Mouse (Mus musculus) midbrain, embryonic 15.5 days (tissue): Measurements from ENCODE around the gene Deup1. TPM values are rescaled to one million over a fixed set of nuclear protein-coding genes. Genes with fewer than 3 reads are reported as not detected.
A peak's percentile ranks its signal among the peaks of the same experiment; 100 is the strongest.

ENCODE experiments used
- ATAC-seq: fragments of 200-750 bp; cut with Nextera tagmentation; replicated peaks from 2 replicates; pipeline ENCODE4 v1.8.0; 2017; ENCODE audit warnings: moderate TSS enrichment
- H3K27ac ChIP-seq: fragments of 300-500 bp; sonication (generic); 2 replicates; pipeline ENCODE4 v1.5.1; 2015; ENCODE audit warnings: mild to moderate bottlenecking, inconsistent platforms
- H3K27me3 ChIP-seq: fragments of 300-500 bp; sonication (generic); replicated peaks from 2 replicates; pipeline ENCODE4 v1.6.1; 2015; ENCODE audit warnings: inconsistent platforms
- H3K36me3 ChIP-seq: fragments of 300-500 bp; sonication (generic); replicated peaks from 2 replicates; pipeline ENCODE4 v1.6.1; 2015; ENCODE audit warnings: inconsistent platforms
- H3K4me1 ChIP-seq: fragments of 300-500 bp; sonication (generic); 2 replicates; pipeline ENCODE4 v1.6.1; 2015; ENCODE audit warnings: inconsistent platforms
- H3K4me2 ChIP-seq: fragments of 300-500 bp; sonication (generic); 2 replicates; pipeline ENCODE4 v1.6.1; 2015; ENCODE audit warnings: inconsistent platforms, mild to moderate bottlenecking, moderate library complexity
- H3K4me3 ChIP-seq: fragments of 300-500 bp; sonication (generic); 2 replicates; pipeline ENCODE4 v1.5.1; 2015; ENCODE audit warnings: mild to moderate bottlenecking, inconsistent platforms
- H3K9ac ChIP-seq: fragments of 300-500 bp; sonication (generic); 2 replicates; pipeline ENCODE4 v1.6.1; 2015; ENCODE audit warnings: mild to moderate bottlenecking, inconsistent platforms
- H3K9me3 ChIP-seq: fragments of 300-500 bp; sonication (generic); 2 replicates; pipeline ENCODE4 v1.6.1; 2016; ENCODE audit warnings: inconsistent platforms
- WGBS: fragments of 180-500 bp; shearing (Covaris S2); methylation state at CpG from one replicate; pipeline ENCODE4 v1.1.7; 2015; ENCODE audit warnings: mixed read lengths; 5-methylcytosine and 5-hydroxymethylcytosine counted together
- polyA plus RNA-seq: library from polyadenylated mRNA; unstranded; fragments of >200 nt; fragmentation: Nextera tagmentation; extraction: Ambion mirVana; gene quantifications from 2 replicates; pipeline ENCODE4 v1.2.1, GENCODE M21; 2015

Gene Deup1
- polyA plus RNA-seq, 1 experiment from 2014 or later, result 2.5 TPM

GRCm38 (mm10) chr9:15538979-15539533 is 88.7 kb downstream of the Deup1 start:
- Histone ChIP-seq H3K4me1 (no peaks in the 10 kb centered on the region), H3K4me3 (no peak overlapping the region), H3K27me3 (no peaks in the 10 kb centered on the region), H3K9ac (no peak overlapping the region), H3K4me2 (no peak overlapping the region), H3K9me3 (no peaks in the 10 kb centered on the region), H3K36me3 (no peaks in the 10 kb centered on the region), H3K27ac (no peak overlapping the region)
- no peak for ATAC-seq
- WGBS, result 89% methylated on average over 8 of the region's 8 CpGs

DNA sequence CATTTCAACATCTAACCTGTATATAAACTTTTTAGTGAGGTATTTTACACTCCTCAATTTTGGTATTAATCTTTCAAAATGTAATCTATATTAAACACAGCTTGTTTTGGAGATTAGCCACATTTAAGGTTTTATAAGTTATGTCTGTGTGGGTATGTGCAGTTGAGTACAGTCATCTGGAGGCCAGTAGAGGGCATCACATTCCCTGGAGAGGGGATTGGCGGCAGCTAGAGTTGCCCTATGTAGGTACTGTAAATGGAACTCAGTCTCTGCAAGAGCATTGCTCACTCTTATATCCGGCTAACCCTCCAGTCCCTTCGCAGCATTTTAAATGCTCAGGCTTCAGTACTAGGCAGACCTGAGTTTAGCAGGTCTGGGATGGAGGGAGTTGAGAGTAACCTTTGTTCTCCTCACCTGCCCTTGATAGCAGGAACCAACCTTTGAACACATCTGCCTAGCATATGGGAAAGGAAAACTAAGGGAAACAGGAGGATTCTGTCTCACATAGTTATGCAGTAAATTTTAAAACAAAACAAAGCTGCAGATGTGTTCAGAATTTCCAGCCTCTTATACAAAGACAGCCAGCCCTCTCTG is 90.2 kb downstream of the Deup1 start:
- H3K4me2 ChIP-seq, result no peak overlapping the region
- 94% methylated on average over 3 of the region's 3 CpGs for WGBS

DNA sequence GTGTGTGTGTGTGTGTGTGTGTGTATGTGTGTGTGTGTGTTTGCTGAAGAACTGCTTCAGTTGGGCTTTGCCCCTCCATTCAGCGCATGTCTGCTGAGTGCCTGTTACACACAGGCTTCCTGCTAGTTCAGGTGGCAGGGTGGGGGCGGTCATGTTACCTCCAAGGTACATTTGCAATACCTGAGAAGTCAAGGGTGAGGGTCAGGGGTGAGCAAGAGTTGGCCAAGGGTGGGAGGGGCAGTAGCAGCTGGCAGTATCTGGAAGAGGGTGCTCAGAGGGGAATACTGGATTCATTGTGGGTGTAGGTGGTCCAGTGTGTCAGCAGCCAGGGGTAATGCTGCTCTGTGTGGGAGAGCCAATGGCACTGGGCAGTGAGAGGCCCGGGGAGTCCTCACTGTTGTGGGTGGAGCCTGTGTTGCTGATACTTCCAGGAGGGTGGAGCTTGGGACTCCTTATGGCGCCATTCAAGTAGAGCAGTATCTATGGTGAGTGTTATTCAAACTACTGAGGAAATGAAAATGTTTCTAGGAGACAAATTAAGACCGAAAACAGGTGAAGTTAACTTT is 90.8 kb downstream of the Deup1 start:
- no peak overlapping the region for H3K4me2 ChIP-seq
- no peak overlapping the region for H3K27ac ChIP-seq
- 94% methylated on average over 5 of the region's 5 CpGs for WGBS
- ATAC-seq, result no peak
- no peak overlapping the region for H3K4me3 ChIP-seq
- no peak overlapping the region for H3K9ac ChIP-seq
- H3K4me1 ChIP-seq, result no peaks in the 10 kb centered on the region
- H3K36me3 ChIP-seq, result no peaks in the 10 kb centered on the region
- no peaks in the 10 kb centered on the region for H3K27me3 ChIP-seq
- H3K9me3 ChIP-seq, result no peaks in the 10 kb centered on the region

More for the DNA sequence above, 90.2 kb downstream of the Deup1 start:
- ATAC-seq, result no peak
- Histone ChIP-seq H3K9me3 (no peaks in the 10 kb centered on the region), H3K27me3 (no peaks in the 10 kb centered on the region), H3K4me1 (no peaks in the 10 kb centered on the region), H3K27ac (no peak overlapping the region), H3K36me3 (no peaks in the 10 kb centered on the region), H3K4me3 (no peak overlapping the region), H3K9ac (no peak overlapping the region)

DNA sequence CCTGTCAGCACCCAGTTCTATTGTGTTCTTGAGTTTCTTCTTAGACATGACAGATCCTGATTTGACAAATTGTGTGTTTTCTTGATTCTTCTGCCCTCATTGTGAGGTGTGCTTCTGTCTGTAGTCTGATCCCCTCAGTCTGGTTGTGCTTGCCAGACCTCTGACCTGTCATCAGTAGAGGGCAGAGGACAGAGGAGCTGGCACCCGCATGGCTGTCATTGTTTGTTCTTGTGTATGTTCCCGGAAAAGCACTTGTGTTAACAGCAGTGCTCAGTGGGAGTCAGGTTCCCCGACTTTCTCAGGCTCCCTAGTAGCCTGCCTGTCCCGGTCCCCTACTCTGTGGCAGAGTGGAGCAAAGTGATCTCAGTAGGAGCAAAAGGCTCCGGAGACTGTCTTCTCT is 92.3 kb downstream of the Deup1 start:
- WGBS, result 50% methylated on average over 5 of the region's 5 CpGs
- Histone ChIP-seq H3K9me3 (no peaks in the 10 kb centered on the region), H3K4me1 (no peaks in the 10 kb centered on the region), H3K9ac (no peak overlapping the region), H3K27me3 (no peaks in the 10 kb centered on the region), H3K4me2 (no peak overlapping the region), H3K27ac (no peak overlapping the region), H3K36me3 (no peaks in the 10 kb centered on the region), H3K4me3 (no peak overlapping the region)
- ATAC-seq, result no peak

GRCm38 (mm10) chr9:15534110-15534509 is 93.6 kb downstream of the Deup1 start:
- H3K27ac ChIP-seq, result no peak overlapping the region
- no peak overlapping the region for H3K4me3 ChIP-seq
- WGBS, result 90% methylated on average over 2 of the region's 2 CpGs
- no peak overlapping the region for H3K9ac ChIP-seq
- H3K27me3 ChIP-seq, result no peaks in the 10 kb centered on the region
- peaks cover 5% of the 10 kb centered on the region for H3K4me1 ChIP-seq
- no peak for ATAC-seq
- H3K4me2 ChIP-seq, result no peak overlapping the region
- H3K9me3 ChIP-seq, result no peaks in the 10 kb centered on the region
- H3K36me3 ChIP-seq, result no peaks in the 10 kb centered on the region

GRCm38 (mm10) chr9:15533336-15534070 is 94.2 kb downstream of the Deup1 start:
- Histone ChIP-seq H3K27me3 (no peaks in the 10 kb centered on the region), H3K27ac (no peak overlapping the region), H3K4me1 (peaks cover 10% of the 10 kb centered on the region), H3K36me3 (no peaks in the 10 kb centered on the region), H3K9ac (no peak overlapping the region), H3K4me2 (no peak overlapping the region), H3K4me3 (no peak overlapping the region), H3K9me3 (no peaks in the 10 kb centered on the region)
- ATAC-seq, result no peak
- 73% methylated on average over 11 of the region's 11 CpGs for WGBS

DNA sequence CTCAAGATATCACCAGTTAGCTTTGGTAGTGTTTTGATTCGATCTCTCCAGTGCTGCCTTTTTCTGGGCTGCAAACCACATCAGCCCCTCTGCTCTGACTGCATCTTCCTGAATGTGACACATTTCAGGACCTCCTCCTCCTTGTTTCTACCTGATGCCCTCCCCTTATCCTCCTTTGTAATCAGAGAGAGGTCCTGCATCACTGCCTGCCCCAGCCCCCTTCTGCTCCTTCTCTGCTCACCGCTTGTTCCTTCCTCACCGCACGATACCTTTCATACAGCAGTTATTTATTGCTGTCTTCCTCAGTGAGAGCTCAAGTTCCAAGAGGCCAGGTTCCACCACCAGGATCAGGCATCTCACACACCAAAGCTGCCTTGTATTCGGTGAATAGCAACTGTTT is 96.5 kb downstream of the Deup1 start:
- WGBS, result 88% methylated on average over 5 of the region's 5 CpGs
- H3K9ac ChIP-seq, result no peak overlapping the region
- H3K27me3 ChIP-seq, result no peaks in the 10 kb centered on the region
- no peak for ATAC-seq
- no peaks in the 10 kb centered on the region for H3K9me3 ChIP-seq
- H3K4me1 ChIP-seq, result peaks cover 10% of the 10 kb centered on the region
- H3K4me2 ChIP-seq, result no peak overlapping the region
- H3K27ac ChIP-seq, result no peak overlapping the region
- no peaks in the 10 kb centered on the region for H3K36me3 ChIP-seq
- H3K4me3 ChIP-seq, result no peak overlapping the region

DNA sequence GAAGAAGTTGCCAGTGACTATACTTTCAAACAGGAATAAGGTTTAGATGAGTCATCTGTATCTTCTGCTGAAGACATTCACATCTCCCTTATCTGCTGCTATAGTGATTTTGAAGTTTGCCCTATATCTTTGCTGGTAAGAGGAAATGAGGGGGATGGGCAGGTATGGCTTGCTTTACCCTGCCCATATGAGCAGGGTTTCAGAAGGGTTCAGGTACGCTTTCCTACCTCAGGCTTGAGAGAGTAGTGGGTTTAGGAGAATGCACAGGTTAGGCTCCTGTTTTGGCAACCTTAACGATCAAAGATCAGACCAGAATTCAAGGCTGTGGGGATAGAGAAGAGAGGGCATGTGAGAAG is 97.8 kb downstream of the Deup1 start:
- Histone ChIP-seq H3K9me3 (no peaks in the 10 kb centered on the region), H3K27ac (no peak overlapping the region), H3K36me3 (no peaks in the 10 kb centered on the region), H3K9ac (no peak overlapping the region), H3K27me3 (no peaks in the 10 kb centered on the region), H3K4me1 (peaks cover 10% of the 10 kb centered on the region), H3K4me3 (no peak overlapping the region), H3K4me2 (no peak overlapping the region)
- WGBS, result 91% methylated on average over 2 of the region's 2 CpGs
- ATAC-seq, result no peak

DNA sequence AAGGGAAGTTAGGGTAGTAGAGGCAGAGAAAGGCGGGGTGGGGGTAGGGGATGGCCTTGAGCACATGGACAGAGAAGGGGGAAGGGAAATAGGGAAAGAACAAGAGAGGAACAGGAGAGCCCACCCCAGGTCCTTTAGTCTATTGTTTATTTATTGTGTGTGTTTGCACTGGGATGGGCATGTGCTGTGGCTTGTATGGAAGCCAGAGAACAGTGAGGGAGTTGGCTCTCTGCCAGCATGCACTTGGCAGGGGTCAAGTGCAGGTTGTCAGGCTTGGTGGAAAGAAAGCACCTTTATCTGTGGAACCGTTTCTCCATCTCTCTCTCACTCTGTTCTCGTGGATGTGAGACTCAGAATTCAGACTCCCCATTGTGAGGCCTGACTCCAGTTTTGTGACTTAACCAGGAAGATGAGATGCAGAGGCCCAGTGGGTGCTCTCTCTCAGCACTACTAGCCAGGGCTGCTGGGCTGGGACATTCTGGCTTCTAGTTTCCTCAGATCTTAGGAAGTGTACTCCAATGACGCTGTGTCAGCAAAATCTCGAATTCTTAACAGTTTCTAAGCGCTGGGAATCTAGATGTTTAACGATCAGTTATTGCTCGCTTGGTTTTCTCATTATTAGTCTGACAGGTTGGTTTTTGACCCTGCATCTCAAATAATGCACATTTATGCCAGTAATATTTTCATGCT is 98.3 kb downstream of the Deup1 start:
- ATAC-seq, result peak; percentile 25; the same call in 1 of the 2 replicates
- no peak overlapping the region for H3K4me2 ChIP-seq
- 53% methylated on average over 8 of the region's 8 CpGs for WGBS
- no peak overlapping the region for H3K27ac ChIP-seq
- H3K9ac ChIP-seq, result no peak overlapping the region
- no peak overlapping the region for H3K4me3 ChIP-seq
- H3K36me3 ChIP-seq, result no peaks in the 10 kb centered on the region
- H3K9me3 ChIP-seq, result no peaks in the 10 kb centered on the region
- no peaks in the 10 kb centered on the region for H3K27me3 ChIP-seq
- peaks cover 10% of the 10 kb centered on the region for H3K4me1 ChIP-seq

- no peak overlapping the region for H3K9ac ChIP-seq
- peaks cover 11% of the 10 kb centered on the region for H3K4me1 ChIP-seq
- no peak overlapping the region for H3K4me3 ChIP-seq
- ATAC-seq, result no peak
- no peaks in the 10 kb centered on the region for H3K36me3 ChIP-seq
- H3K27me3 ChIP-seq, result no peaks in the 10 kb centered on the region
- H3K27ac ChIP-seq, result no peak overlapping the region
- H3K9me3 ChIP-seq, result no peaks in the 10 kb centered on the region
- WGBS, result 89% methylated on average over 7 of the region's 7 CpGs
- H3K4me2 ChIP-seq, result no peak overlapping the region
Measured at GRCm38 (mm10) chr9:15528368-15528767, 99.4 kb downstream of the Deup1 start.

- no peaks in the 10 kb centered on the region for H3K9me3 ChIP-seq
- H3K9ac ChIP-seq, result no peak overlapping the region
- ATAC-seq, result no peak
- 57% methylated on average over 6 of the region's 6 CpGs for WGBS
- H3K4me1 ChIP-seq, result peaks cover 13% of the 10 kb centered on the region
- H3K36me3 ChIP-seq, result no peaks in the 10 kb centered on the region
- H3K4me3 ChIP-seq, result no peak overlapping the region
- no peaks in the 10 kb centered on the region for H3K27me3 ChIP-seq
- H3K4me2 ChIP-seq, result no peak overlapping the region
- H3K27ac ChIP-seq, result no peak overlapping the region
Measured at GRCm38 (mm10) chr9:15527846-15528245, 99.9 kb downstream of the Deup1 start.

- H3K4me1 ChIP-seq, result peaks cover 13% of the 10 kb centered on the region
- H3K4me3 ChIP-seq, result no peak overlapping the region
- H3K27me3 ChIP-seq, result no peaks in the 10 kb centered on the region
- no peak overlapping the region for H3K27ac ChIP-seq
- WGBS, result 77% methylated on average over 7 of the region's 7 CpGs
- H3K9ac ChIP-seq, result no peak overlapping the region
- no peaks in the 10 kb centered on the region for H3K9me3 ChIP-seq
- H3K36me3 ChIP-seq, result no peaks in the 10 kb centered on the region
- ATAC-seq, result no peak
- no peak overlapping the region for H3K4me2 ChIP-seq
Measured at GRCm38 (mm10) chr9:15526539-15526938, 101.2 kb downstream of the Deup1 start.
